Mouse (Mus musculus) olfactory bulb, adult 2 months (tissue): ENCODE measurements around the gene Epb41l1. TPM values are rescaled to one million over a fixed set of nuclear protein-coding genes. Genes with fewer than 3 reads are reported as not detected.

Source experiments
- H3K27ac ChIP-seq: fragments of 200-500 bp; 2 replicates; pipeline ENCODE4 v1.5.1; 2012; ENCODE audit warnings: low read depth, low read length; ENCODE audit not compliant: insufficient read depth
- H3K4me1 ChIP-seq: fragments of 200-500 bp; 2 replicates; pipeline ENCODE4 v1.6.1; 2012; ENCODE audit warnings: low read length; ENCODE audit not compliant: control insufficient read depth, insufficient read depth
- H3K4me3 ChIP-seq: fragments of 200-500 bp; 2 replicates; pipeline ENCODE4 v1.5.1; 2012; ENCODE audit warnings: mild to moderate bottlenecking, low read depth, low read length, moderate library complexity; ENCODE audit not compliant: insufficient read depth
- CTCF ChIP-seq: fragments of 200-500 bp; IDR thresholded peaks from 2 replicates; pipeline ENCODE4 v1.5.1; 2012; ENCODE audit warnings: low read depth, mild to moderate bottlenecking, low read length, moderate library complexity; ENCODE audit not compliant: insufficient read depth
- POLR2A ChIP-seq: fragments of 200-500 bp; IDR thresholded peaks from 2 replicates; pipeline ENCODE4 v1.6.1; 2012; ENCODE audit warnings: mild to moderate bottlenecking, low read depth, low read length, moderate library complexity; ENCODE audit not compliant: insufficient read depth
- WGBS: fragments of 180-500 bp; shearing (Covaris S2); methylation state at CpG from one replicate; pipeline ENCODE4 v1.1.7; 2018; 5-methylcytosine and 5-hydroxymethylcytosine counted together
- polyA plus RNA-seq: library from polyadenylated mRNA; stranded (reverse); fragments of >200 nt; gene quantifications from 2 replicates; pipeline ENCODE4 v1.2.4, GENCODE M21; 2012; ENCODE audit warnings: low replicate concordance; ENCODE audit not compliant: missing spikeins, insufficient read depth, insufficient read length

Epb41l1 gene
- polyA plus RNA-seq, 1 experiment, result 51.4 TPM

- TF ChIP-seq POLR2A (no peak), CTCF (no peak)
- H3K4me1 ChIP-seq, result peaks cover 15% of the 10 kb centered on the region
- H3K4me3 ChIP-seq, result no peak overlapping the region
- no peak overlapping the region for H3K27ac ChIP-seq
- WGBS, result 85% methylated on average over 11 of the region's 11 CpGs
Measured at GRCm38 (mm10) chr2:156522994-156523393, 102.3 kb downstream of the Epb41l1 start.

- Histone ChIP-seq H3K4me3 (no peak overlapping the region), H3K4me1 (peaks cover 11% of the 10 kb centered on the region), H3K27ac (no peak overlapping the region)
- WGBS, result 52% methylated on average over 3 of the region's 3 CpGs
- TF ChIP-seq POLR2A (no peak), CTCF (no peak)
Measured at GRCm38 (mm10) chr2:156524078-156524477, 103.4 kb downstream of the Epb41l1 start.

GRCm38 (mm10) chr2:156529726-156530125 is 109.0 kb downstream of the Epb41l1 start:
- 51% methylated on average over 2 of the region's 2 CpGs for WGBS
- no peak overlapping the region for H3K27ac ChIP-seq
- H3K4me3 ChIP-seq, result no peak overlapping the region
- no peak for TF ChIP-seq POLR2A
- TF ChIP-seq CTCF, result no peak
- 0 out of 2 replicates have a peak, but pooled peaks cover 6% of the 10 kb centered on the region for H3K4me1 ChIP-seq

GRCm38 (mm10) chr2:156533160-156533559 is 112.5 kb downstream of the Epb41l1 start:
- Histone ChIP-seq H3K27ac (no peak overlapping the region), H3K4me3 (no peak overlapping the region), H3K4me1 (0 out of 2 replicates have a peak, but pooled peaks cover 6% of the 10 kb centered on the region)
- WGBS, result 84% methylated on average over 2 of the region's 2 CpGs
- TF ChIP-seq CTCF (no peak), POLR2A (no peak)

GRCm38 (mm10) chr2:156538817-156539555 is 118.3 kb downstream of the Epb41l1 start:
- Histone ChIP-seq H3K4me1 (peaks cover 10% of the 10 kb centered on the region; the same call in 1 of the 2 replicates), H3K4me3 (no peak overlapping the region), H3K27ac (no peak overlapping the region)
- TF ChIP-seq POLR2A, result no peak
- TF ChIP-seq CTCF, result no peak
- 86% methylated on average over 7 of the region's 7 CpGs for WGBS

- no peak overlapping the region for H3K4me3 ChIP-seq
- TF ChIP-seq CTCF (no peak), POLR2A (no peak)
- no peak overlapping the region for H3K27ac ChIP-seq
- peaks cover 10% of the 10 kb centered on the region; the same call in 1 of the 2 replicates for H3K4me1 ChIP-seq
- 86% methylated on average over 7 of the region's 7 CpGs for WGBS
Measured at GRCm38 (mm10) chr2:156540991-156541390, 120.3 kb downstream of the Epb41l1 start.

- Histone ChIP-seq H3K4me1 (peaks cover 10% of the 10 kb centered on the region; the same call in 1 of the 2 replicates), H3K27ac (no peak overlapping the region), H3K4me3 (no peak overlapping the region)
- no peak for TF ChIP-seq POLR2A
- TF ChIP-seq CTCF, result no peak
- WGBS, result 60% methylated on average over 8 of the region's 8 CpGs
Measured at GRCm38 (mm10) chr2:156542410-156542809, 121.7 kb downstream of the Epb41l1 start.

- no peak for TF ChIP-seq POLR2A
- no peak for TF ChIP-seq CTCF
- Histone ChIP-seq H3K27ac (no peak overlapping the region), H3K4me3 (no peak overlapping the region), H3K4me1 (peaks cover 10% of the 10 kb centered on the region; the same call in 1 of the 2 replicates)
- WGBS, result 40% methylated on average over 3 of the region's 3 CpGs
Measured at GRCm38 (mm10) chr2:156543804-156544203, 123.1 kb downstream of the Epb41l1 start.

- WGBS, result 4% methylated on average over 39 of the region's 39 CpGs
- TF ChIP-seq CTCF (no peak), POLR2A (0 out of 2 replicates have a peak, but pooled peaks have one; percentile 47)
- Histone ChIP-seq H3K27ac (peak within 1 kb of the TSS; percentile 19; the same call in 1 of the 2 replicates), H3K4me1 (peaks cover 6% of the 10 kb centered on the region), H3K4me3 (peak within 1 kb of the TSS; percentile 99)
Measured at GRCm38 (mm10) chr2:156547123-156547891, 126.6 kb downstream of the Epb41l1 start, which contains the start of gene Aar2. Gene Aar2, plus strand, starts transcription at chr2:156547584.
